Mouse (Mus musculus) megakaryocyte, embryonic 14.5 days (primary cell): Measurements from ENCODE around the gene Ccdc141.

ENCODE experiments used
- FLI1 ChIP-seq: IDR thresholded peaks from 2 replicates; pipeline ENCODE4 v1.6.1; 2012; ENCODE audit warnings: low read length, inconsistent platforms, mixed read lengths
- GATA1 ChIP-seq: IDR thresholded peaks from 3 replicates; pipeline ENCODE4 v1.6.1; 2012; ENCODE audit warnings: mixed read lengths, low read length, inconsistent platforms, borderline replicate concordance

GRCm38 (mm10) chr2:76998351-76998750 is 172.1 kb downstream of the Ccdc141 start:
- TF ChIP-seq GATA1 (no peak), FLI1 (no peak)
